Mouse (Mus musculus): ENCODE data around the gene Rbm12b1.
"Not testable (repeated sequence)": the region's sequence is repeated elsewhere in the genome, so short reads cannot be mapped to it uniquely, and the experiment has no call there.

The Rbm12b1 gene

GRCm38 (mm10) chr4:12140141-12140567 is at the start of gene Rbm12b1:
Gene Rbm12b1 (plus strand): TSS chr4:12140264.
- peak; percentile 77 for DNase-seq (ENCODE audit: low read depth, low spot score)

- not testable (repeated sequence) for DNase-seq (ENCODE audit: low read depth, low spot score)
Measured at GRCm38 (mm10) chr4:12140592-12141062, 563 bp downstream of the Rbm12b1 start.

- not testable (repeated sequence) for DNase-seq (ENCODE audit: low read depth, low spot score)
Measured at GRCm38 (mm10) chr4:12141516-12141915, 1.5 kb downstream of the Rbm12b1 start.

GRCm38 (mm10) chr4:12147660-12148059 is 7.6 kb downstream of the Rbm12b1 start:
- no peak for DNase-seq (ENCODE audit: low read depth, low spot score)

GRCm38 (mm10) chr4:12170986-12171317 is 30.9 kb downstream of the Rbm12b1 start:
- peak; percentile 34 for DNase-seq (ENCODE audit: low read depth, low spot score)

- DNase-seq (ENCODE audit: low read depth, low spot score): peak; percentile 65
Measured at GRCm38 (mm10) chr4:12171318-12172091, 31.4 kb downstream of the Rbm12b1 start, which contains the start of gene Fam92a. Gene Fam92a (minus strand): TSS chr4:12172015.

- no peak for DNase-seq (ENCODE audit: low read depth, low spot score)
Measured at GRCm38 (mm10) chr4:12178992-12179391, 38.9 kb downstream of the Rbm12b1 start.

Measured in forelimb bud, embryonic 11.5 days (tissue).